Mouse (Mus musculus) heart, postnatal 0 days (tissue): ENCODE results near the gene Tpgs1.

ENCODE experiments used
- CTCF ChIP-seq: IDR thresholded peaks from 2 replicates; pipeline ENCODE4 v1.5.1; 2016; ENCODE audit warnings: antibody characterized with exemption, control low read depth, low read depth
- EP300 ChIP-seq: IDR thresholded peaks from 2 replicates; pipeline ENCODE4 v1.6.1; 2016; ENCODE audit warnings: antibody characterized with exemption, low read depth

- TF ChIP-seq CTCF (no peak), EP300 (no peak)
Observed at GRCm38 (mm10) chr10:79687513-79687912, 18.3 kb downstream of the Tpgs1 start.
